Mouse (Mus musculus): ENCODE measurements at regions not wholly inside any gene's neighbourhood (a gene's known extent, or its start where the extent isn't known, plus 50 kb on each side); places are given as distances from the start of the nearest gene placed in this dataset.

DNA sequence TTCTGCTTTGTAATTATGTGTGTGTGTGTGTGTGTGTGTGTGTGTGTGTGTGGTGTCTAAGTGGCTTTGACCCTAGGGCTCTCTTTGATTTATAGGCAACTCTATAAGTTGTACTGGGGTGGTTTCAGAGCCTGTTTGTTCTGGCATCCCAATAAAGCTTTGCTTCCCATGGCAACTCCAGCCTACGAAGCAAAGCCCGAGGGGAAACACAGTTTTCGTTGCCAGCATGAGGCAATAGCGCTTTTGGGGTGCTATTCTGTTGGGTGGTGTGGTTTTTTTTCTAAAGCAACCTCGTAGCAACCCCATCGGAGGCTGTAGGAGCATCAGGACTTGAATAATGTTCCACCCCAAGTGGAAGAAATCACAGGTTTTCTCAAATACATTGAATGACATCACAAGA, 103.3 kb upstream of the Trp63 start:
- Histone ChIP-seq H3K4me3 (replicated peaks; ENCODE audit: low read length) (no peak overlapping the region), H3K27ac (replicated peaks; ENCODE audit: low read depth, low read length) (no peak overlapping the region), H3K9me3 (ENCODE audit: control insufficient read depth, low read length) (no peaks in the 10 kb centered on the region), H3K4me1 (ENCODE audit: control insufficient read depth, insufficient read depth, low read length) (peaks cover 4% of the 10 kb centered on the region), H3K27me3 (ENCODE audit: control insufficient read depth, insufficient read depth, low read length) (no peaks in the 10 kb centered on the region), H3K9ac (ENCODE audit: low read depth, low read length, severe bottlenecking) (no peak overlapping the region), H3K36me3 (ENCODE audit: control insufficient read depth, insufficient read depth, low read length) (no peaks in the 10 kb centered on the region), H3K4me2 (replicated peaks; ENCODE audit: low read depth, low read length, severe bottlenecking) (no peak overlapping the region)
- DNase-seq (ENCODE audit: low spot score) (peak; percentile 38), ATAC-seq (ENCODE audit: low FRiP score, low read depth) (no peak)
- 47% methylated on average over 6 of the region's 6 CpGs for WGBS
- no peak for TF ChIP-seq POLR2A (IDR thresholded peaks at IDR 0.05; ENCODE audit: borderline replicate concordance, extremely low read depth, insufficient read depth, insufficient read length)

- TF ChIP-seq POLR2A (IDR thresholded peaks at IDR 0.05; ENCODE audit: borderline replicate concordance, extremely low read depth, insufficient read depth, insufficient read length): no peak
- no peak overlapping the region for H3K4me2 ChIP-seq (replicated peaks; ENCODE audit: low read depth, low read length, severe bottlenecking)
- no peak for ATAC-seq (ENCODE audit: low FRiP score, low read depth)
Observed at GRCm38 (mm10) chr16:25584337-25585069, 99.1 kb upstream of the Trp63 start.

GRCm38 (mm10) chr16:25585070-25585454, 98.5 kb upstream of the Trp63 start:
- TF ChIP-seq POLR2A (IDR thresholded peaks at IDR 0.05; ENCODE audit: borderline replicate concordance, extremely low read depth, insufficient read depth, insufficient read length): no peak
- Histone ChIP-seq H3K27ac (replicated peaks; ENCODE audit: low read depth, low read length) (0 out of 2 replicates have a peak overlapping the region, but pooled peaks have one; percentile 33), H3K4me2 (replicated peaks; ENCODE audit: low read depth, low read length, severe bottlenecking) (no peak overlapping the region), H3K9me3 (ENCODE audit: control insufficient read depth, low read length) (no peaks in the 10 kb centered on the region), H3K36me3 (ENCODE audit: control insufficient read depth, insufficient read depth, low read length) (no peaks in the 10 kb centered on the region), H3K9ac (ENCODE audit: low read depth, low read length, severe bottlenecking) (no peak overlapping the region), H3K4me1 (ENCODE audit: control insufficient read depth, insufficient read depth, low read length) (peaks cover 4% of the 10 kb centered on the region), H3K27me3 (ENCODE audit: control insufficient read depth, insufficient read depth, low read length) (no peaks in the 10 kb centered on the region), H3K4me3 (replicated peaks; ENCODE audit: low read length) (no peak overlapping the region)
- WGBS: 46% methylated on average over 7 of the region's 7 CpGs
- DNase-seq (ENCODE audit: low spot score) (no peak), ATAC-seq (ENCODE audit: low FRiP score, low read depth) (no peak)

More at GRCm38 (mm10) chr16:25584337-25585069, 99.1 kb upstream of the Trp63 start:
- Histone ChIP-seq H3K36me3 (ENCODE audit: control insufficient read depth, insufficient read depth, low read length) (no peaks in the 10 kb centered on the region), H3K9me3 (ENCODE audit: control insufficient read depth, low read length) (no peaks in the 10 kb centered on the region), H3K4me1 (ENCODE audit: control insufficient read depth, insufficient read depth, low read length) (peaks cover 4% of the 10 kb centered on the region), H3K27ac (replicated peaks; ENCODE audit: low read depth, low read length) (0 out of 2 replicates have a peak overlapping the region, but pooled peaks have one; percentile 33), H3K27me3 (ENCODE audit: control insufficient read depth, insufficient read depth, low read length) (no peaks in the 10 kb centered on the region), H3K4me3 (replicated peaks; ENCODE audit: low read length) (no peak overlapping the region), H3K9ac (ENCODE audit: low read depth, low read length, severe bottlenecking) (no peak overlapping the region)
- DNase-seq (ENCODE audit: low spot score): peak; percentile 20
- 55% methylated on average over 14 of the region's 14 CpGs for WGBS

DNA sequence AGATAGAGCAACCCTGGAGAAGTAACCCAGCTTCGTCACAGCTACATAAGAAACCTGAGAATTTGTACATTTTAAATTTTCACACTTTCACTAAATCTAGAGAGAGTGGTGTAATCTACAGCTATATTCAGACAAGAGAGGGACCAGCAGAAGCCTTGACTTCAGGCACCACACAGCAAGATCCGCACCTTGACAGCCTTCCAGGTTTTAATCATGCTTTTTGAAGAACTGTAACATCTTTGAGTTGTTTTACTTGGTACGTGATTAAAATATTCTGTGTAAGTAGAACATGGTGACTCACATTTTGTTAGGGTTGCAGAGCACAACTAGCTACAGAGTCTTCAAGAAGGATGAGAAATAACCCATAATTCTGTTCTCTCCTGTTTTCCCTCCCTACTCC, 97.6 kb upstream of the Trp63 start:
- TF ChIP-seq POLR2A (IDR thresholded peaks at IDR 0.05; ENCODE audit: borderline replicate concordance, extremely low read depth, insufficient read depth, insufficient read length): no peak
- Histone ChIP-seq H3K9me3 (ENCODE audit: control insufficient read depth, low read length) (no peaks in the 10 kb centered on the region), H3K9ac (ENCODE audit: low read depth, low read length, severe bottlenecking) (no peak overlapping the region), H3K36me3 (ENCODE audit: control insufficient read depth, insufficient read depth, low read length) (no peaks in the 10 kb centered on the region), H3K4me2 (replicated peaks; ENCODE audit: low read depth, low read length, severe bottlenecking) (no peak overlapping the region), H3K27ac (replicated peaks; ENCODE audit: low read depth, low read length) (no peak overlapping the region), H3K4me1 (ENCODE audit: control insufficient read depth, insufficient read depth, low read length) (peaks cover 4% of the 10 kb centered on the region), H3K27me3 (ENCODE audit: control insufficient read depth, insufficient read depth, low read length) (no peaks in the 10 kb centered on the region), H3K4me3 (replicated peaks; ENCODE audit: low read length) (no peak overlapping the region)
- WGBS: 83% methylated on average over 3 of the region's 3 CpGs
- DNase-seq (ENCODE audit: low spot score) (no peak), ATAC-seq (ENCODE audit: low FRiP score, low read depth) (no peak)

- H3K9ac ChIP-seq (ENCODE audit: low read depth, low read length, severe bottlenecking): no peak overlapping the region
- DNase-seq (ENCODE audit: low spot score) (no peak), ATAC-seq (ENCODE audit: low FRiP score, low read depth) (no peak)
- no peak overlapping the region for H3K4me2 ChIP-seq (replicated peaks; ENCODE audit: low read depth, low read length, severe bottlenecking)
- H3K4me1 ChIP-seq (ENCODE audit: control insufficient read depth, insufficient read depth, low read length): peaks cover 4% of the 10 kb centered on the region
- H3K9me3 ChIP-seq (ENCODE audit: control insufficient read depth, low read length): no peaks in the 10 kb centered on the region
- no peak overlapping the region for H3K27ac ChIP-seq (replicated peaks; ENCODE audit: low read depth, low read length)
- TF ChIP-seq POLR2A (IDR thresholded peaks at IDR 0.05; ENCODE audit: borderline replicate concordance, extremely low read depth, insufficient read depth, insufficient read length): no peak
- no peaks in the 10 kb centered on the region for H3K27me3 ChIP-seq (ENCODE audit: control insufficient read depth, insufficient read depth, low read length)
- H3K36me3 ChIP-seq (ENCODE audit: control insufficient read depth, insufficient read depth, low read length): no peaks in the 10 kb centered on the region
- 67% methylated on average over 10 of the region's 10 CpGs for WGBS
- no peak overlapping the region for H3K4me3 ChIP-seq (replicated peaks; ENCODE audit: low read length)
Observed at GRCm38 (mm10) chr16:25587879-25588347, 95.7 kb upstream of the Trp63 start.
